Mouse (Mus musculus) lung, postnatal 10 days (tissue): ENCODE measurements around the gene Tmx2.
"Not testable (repeated sequence)": the region's sequence is repeated elsewhere in the genome, so short reads cannot be mapped to it uniquely, and the experiment has no call there.

ENCODE experiments used
- DNase-seq: peaks from one replicate; pipeline ENCODE4 v3.0.0; 2021

The Tmx2 gene

GRCm38 (mm10) chr2:84682605-84683183 lies 3.8 kb upstream of the Tmx2 start:
- no peak for DNase-seq

GRCm38 (mm10) chr2:84677968-84678880 lies 716 bp downstream of the Tmx2 start, which contains the start of the genes Gm28635 and Med19:
Gene Gm28635 (minus strand): TSS chr2:84678041.
Gene Med19 (plus strand): TSS chr2:84678402.
- DNase-seq, result peak; percentile 97

- DNase-seq, result no peak
Measured at GRCm38 (mm10) chr2:84677270-84677967, 1.5 kb downstream of the Tmx2 start.

GRCm38 (mm10) chr2:84671535-84671934 lies 7.4 kb downstream of the Tmx2 start:
- not testable (repeated sequence) for DNase-seq

GRCm38 (mm10) chr2:84670569-84670933 lies 8.4 kb downstream of the Tmx2 start, which contains the start of gene Selenoh:
Gene Selenoh (minus strand): TSS chr2:84670770.
- peak; percentile 93 for DNase-seq

- peak; percentile 47 for DNase-seq
Measured at GRCm38 (mm10) chr2:84669828-84670568, 8.9 kb downstream of the Tmx2 start.

GRCm38 (mm10) chr2:84666081-84666480 lies 12.9 kb downstream of the Tmx2 start:
- DNase-seq, result peak; percentile 52

GRCm38 (mm10) chr2:84662866-84663265 lies 16.1 kb downstream of the Tmx2 start:
- DNase-seq, result peak; percentile 60

GRCm38 (mm10) chr2:84660253-84660652 lies 18.7 kb downstream of the Tmx2 start:
- DNase-seq, result peak; percentile 88

GRCm38 (mm10) chr2:84658806-84659205 lies 20.1 kb downstream of the Tmx2 start, which contains the start of gene Btbd18:
Gene Btbd18 (plus strand): TSS chr2:84659079.
- no peak for DNase-seq

- DNase-seq, result no peak
Measured at GRCm38 (mm10) chr2:84655864-84656263, 23.1 kb downstream of the Tmx2 start.

GRCm38 (mm10) chr2:84653354-84653753 lies 25.6 kb downstream of the Tmx2 start:
- no peak for DNase-seq

GRCm38 (mm10) chr2:84650464-84651195 lies 28.3 kb downstream of the Tmx2 start, which contains the start of gene Ctnnd1:
Gene Ctnnd1 (minus strand): TSS chr2:84650765.
- peak; percentile 92 for DNase-seq

- peak; percentile 33 for DNase-seq
Measured at GRCm38 (mm10) chr2:84649674-84650073, 29.3 kb downstream of the Tmx2 start.

- peak; percentile 24 for DNase-seq
Measured at GRCm38 (mm10) chr2:84648369-84648768, 30.6 kb downstream of the Tmx2 start.

- no peak for DNase-seq
Measured at GRCm38 (mm10) chr2:84647051-84647568, 31.8 kb downstream of the Tmx2 start.

- no peak for DNase-seq
Measured at GRCm38 (mm10) chr2:84646138-84646537, 32.8 kb downstream of the Tmx2 start.

- no peak for DNase-seq
Measured at GRCm38 (mm10) chr2:84640833-84641232, 38.1 kb downstream of the Tmx2 start.

- no peak for DNase-seq
Measured at GRCm38 (mm10) chr2:84638428-84639220, 40.3 kb downstream of the Tmx2 start.

- peak; percentile 70 for DNase-seq
Measured at GRCm38 (mm10) chr2:84637452-84638165, 41.3 kb downstream of the Tmx2 start.
